Mouse (Mus musculus): ENCODE results near the gene Nipa1. TPM values are rescaled to one million over a fixed set of nuclear protein-coding genes. Genes with fewer than 3 reads are reported as not detected.

Nipa1 gene
- polyA plus RNA-seq, 1 experiment from 2014 or later, result 10.2 TPM

DNA sequence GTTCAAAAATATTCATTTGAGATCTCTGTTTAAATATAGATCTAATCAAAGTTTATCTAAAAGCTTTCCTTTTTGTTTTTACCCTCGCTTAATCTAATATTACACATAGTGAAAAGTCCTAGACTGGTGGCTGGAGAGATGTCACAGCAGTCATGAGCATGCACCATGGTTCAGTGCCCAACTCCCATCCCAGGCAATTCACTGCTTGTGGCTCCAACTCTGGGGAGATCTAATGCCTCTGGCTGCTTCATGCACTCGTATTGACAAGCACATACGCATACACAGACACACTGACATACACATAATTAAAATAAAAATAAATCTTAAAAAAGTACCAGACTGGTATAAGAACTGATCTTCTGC is 24.5 kb upstream of the Nipa1 start:
- Histone ChIP-seq H3K36me3 (ENCODE audit: control insufficient read depth, insufficient read depth, low read length) (no peaks in the 10 kb centered on the region), H3K4me1 (ENCODE audit: control insufficient read depth, insufficient read depth, low read length) (peaks cover 3% of the 10 kb centered on the region; the same call in 1 of the 2 replicates), H3K9me3 (ENCODE audit: control insufficient read depth, low read length) (no peaks in the 10 kb centered on the region), H3K27me3 (ENCODE audit: control insufficient read depth, insufficient read depth, low read length) (no peaks in the 10 kb centered on the region), H3K4me2 (no peak overlapping the region), H3K9ac (ENCODE audit: low read length) (no peak overlapping the region), H3K4me3 (ENCODE audit: low read depth, low read length) (no peak overlapping the region), H3K27ac (ENCODE audit: low read depth, low read length) (no peak overlapping the region)
- DNase-seq (ENCODE audit: low spot score, missing footprints) (no peak), ATAC-seq (ENCODE audit: low FRiP score) (no peak)
- WGBS, result 78% methylated on average over 3 of the region's 3 CpGs

DNA sequence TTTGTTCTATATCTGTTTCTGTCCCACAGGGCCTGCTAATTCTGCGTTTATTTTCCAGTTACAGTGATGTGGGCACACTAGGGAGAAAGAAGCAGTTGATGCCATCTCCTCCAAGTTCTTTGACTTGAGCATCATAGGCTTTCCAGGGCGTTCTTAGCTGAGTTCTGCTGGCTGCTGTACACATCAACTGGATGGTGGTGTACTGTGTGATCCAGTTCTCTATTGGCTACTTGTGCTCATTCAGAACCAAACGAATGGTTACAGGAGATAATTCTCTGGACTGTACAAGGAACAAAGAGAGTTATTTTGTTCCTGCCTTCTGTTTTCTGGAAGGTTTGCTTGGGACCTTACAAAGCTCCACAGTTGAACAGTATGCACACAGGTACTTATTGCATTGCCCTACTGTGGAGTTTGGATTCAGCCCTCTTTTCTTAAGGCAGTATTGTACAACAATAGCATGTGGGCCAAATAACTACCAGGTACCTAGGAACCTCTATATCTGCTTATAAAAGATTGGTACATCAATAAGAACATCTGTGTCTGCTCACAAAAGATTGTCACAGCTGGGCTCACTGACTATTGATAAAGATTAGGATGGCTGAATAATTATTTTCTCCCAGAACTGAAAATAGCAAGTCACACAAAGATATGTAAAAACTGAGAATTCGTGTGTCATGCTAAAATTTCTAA is 24.0 kb upstream of the Nipa1 start:
- Histone ChIP-seq H3K4me3 (ENCODE audit: low read depth, low read length) (no peak overlapping the region), H3K9me3 (ENCODE audit: control insufficient read depth, low read length) (no peaks in the 10 kb centered on the region), H3K4me2 (no peak overlapping the region), H3K4me1 (ENCODE audit: control insufficient read depth, insufficient read depth, low read length) (no peaks in the 10 kb centered on the region), H3K9ac (ENCODE audit: low read length) (no peak overlapping the region), H3K27ac (ENCODE audit: low read depth, low read length) (no peak overlapping the region), H3K27me3 (ENCODE audit: control insufficient read depth, insufficient read depth, low read length) (no peaks in the 10 kb centered on the region), H3K36me3 (ENCODE audit: control insufficient read depth, insufficient read depth, low read length) (no peaks in the 10 kb centered on the region)
- ATAC-seq (ENCODE audit: low FRiP score) (no peak), DNase-seq (ENCODE audit: low spot score, missing footprints) (no peak)
- 70% methylated on average over 4 of the region's 4 CpGs for WGBS

DNA sequence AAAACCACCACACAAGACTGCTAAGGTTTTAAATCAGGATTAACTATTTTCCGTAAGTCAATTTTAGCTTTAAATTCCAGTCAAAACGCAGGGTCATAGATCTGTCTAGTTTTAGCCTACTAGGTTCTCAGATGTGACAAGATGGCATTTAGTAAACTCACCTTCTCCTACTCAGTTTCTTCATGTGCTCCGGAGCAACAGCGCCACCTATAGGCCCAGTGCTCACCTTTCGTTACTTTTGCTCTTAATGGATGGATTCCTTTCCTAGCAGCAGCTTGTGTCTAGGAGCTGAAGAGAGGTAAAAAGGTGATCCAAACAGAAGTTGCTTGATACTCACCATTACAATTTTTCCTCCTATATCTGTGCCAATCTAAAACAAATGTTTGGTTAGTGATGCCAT is 22.6 kb upstream of the Nipa1 start:
- Histone ChIP-seq H3K4me3 (ENCODE audit: low read depth, low read length) (no peak overlapping the region), H3K4me2 (no peak overlapping the region), H3K4me1 (ENCODE audit: control insufficient read depth, insufficient read depth, low read length) (no peaks in the 10 kb centered on the region), H3K9me3 (ENCODE audit: control insufficient read depth, low read length) (no peaks in the 10 kb centered on the region), H3K27me3 (ENCODE audit: control insufficient read depth, insufficient read depth, low read length) (no peaks in the 10 kb centered on the region), H3K36me3 (ENCODE audit: control insufficient read depth, insufficient read depth, low read length) (no peaks in the 10 kb centered on the region), H3K9ac (ENCODE audit: low read length) (no peak overlapping the region), H3K27ac (ENCODE audit: low read depth, low read length) (no peak overlapping the region)
- WGBS, result 16% methylated on average over 5 of the region's 5 CpGs
- DNase-seq (ENCODE audit: low spot score, missing footprints) (peak; percentile 94), ATAC-seq (ENCODE audit: low FRiP score) (no peak)

DNA sequence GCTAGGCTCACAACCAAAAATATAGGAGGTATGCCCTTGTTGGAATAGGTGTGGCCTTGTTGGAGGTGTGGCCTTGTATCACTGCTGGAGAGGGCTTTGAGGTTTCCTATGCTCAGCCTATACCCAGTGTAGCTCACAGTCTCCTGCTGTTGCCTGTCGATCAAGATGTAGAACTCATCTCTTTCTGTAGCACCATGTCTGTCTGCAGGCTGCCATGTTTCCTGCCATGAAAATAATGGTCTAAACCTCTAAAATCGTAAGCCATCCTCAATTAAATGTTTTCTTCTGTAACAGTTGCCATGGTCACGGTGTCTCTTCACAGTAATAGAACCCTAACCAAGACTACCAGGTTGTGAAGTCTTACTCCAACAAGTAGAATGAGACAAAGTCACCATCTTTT is 3.8 kb upstream of the Nipa1 start:
- no peak overlapping the region for H3K4me3 ChIP-seq (ENCODE audit: low read depth, low read length)
- ATAC-seq (ENCODE audit: low FRiP score) (no peak), DNase-seq (ENCODE audit: low spot score, missing footprints) (no peak)
- peaks cover 2% of the 10 kb centered on the region; the same call in 1 of the 2 replicates for H3K4me1 ChIP-seq (ENCODE audit: control insufficient read depth, insufficient read depth, low read length)
- 85% methylated on average over 3 of the region's 3 CpGs for WGBS
- no peaks in the 10 kb centered on the region for H3K36me3 ChIP-seq (ENCODE audit: control insufficient read depth, insufficient read depth, low read length)
- H3K9me3 ChIP-seq (ENCODE audit: control insufficient read depth, low read length), result no peaks in the 10 kb centered on the region
- no peak overlapping the region for H3K27ac ChIP-seq (ENCODE audit: low read depth, low read length)
- no peak overlapping the region for H3K4me2 ChIP-seq
- H3K9ac ChIP-seq (ENCODE audit: low read length), result no peak overlapping the region
- no peaks in the 10 kb centered on the region for H3K27me3 ChIP-seq (ENCODE audit: control insufficient read depth, insufficient read depth, low read length)

DNA sequence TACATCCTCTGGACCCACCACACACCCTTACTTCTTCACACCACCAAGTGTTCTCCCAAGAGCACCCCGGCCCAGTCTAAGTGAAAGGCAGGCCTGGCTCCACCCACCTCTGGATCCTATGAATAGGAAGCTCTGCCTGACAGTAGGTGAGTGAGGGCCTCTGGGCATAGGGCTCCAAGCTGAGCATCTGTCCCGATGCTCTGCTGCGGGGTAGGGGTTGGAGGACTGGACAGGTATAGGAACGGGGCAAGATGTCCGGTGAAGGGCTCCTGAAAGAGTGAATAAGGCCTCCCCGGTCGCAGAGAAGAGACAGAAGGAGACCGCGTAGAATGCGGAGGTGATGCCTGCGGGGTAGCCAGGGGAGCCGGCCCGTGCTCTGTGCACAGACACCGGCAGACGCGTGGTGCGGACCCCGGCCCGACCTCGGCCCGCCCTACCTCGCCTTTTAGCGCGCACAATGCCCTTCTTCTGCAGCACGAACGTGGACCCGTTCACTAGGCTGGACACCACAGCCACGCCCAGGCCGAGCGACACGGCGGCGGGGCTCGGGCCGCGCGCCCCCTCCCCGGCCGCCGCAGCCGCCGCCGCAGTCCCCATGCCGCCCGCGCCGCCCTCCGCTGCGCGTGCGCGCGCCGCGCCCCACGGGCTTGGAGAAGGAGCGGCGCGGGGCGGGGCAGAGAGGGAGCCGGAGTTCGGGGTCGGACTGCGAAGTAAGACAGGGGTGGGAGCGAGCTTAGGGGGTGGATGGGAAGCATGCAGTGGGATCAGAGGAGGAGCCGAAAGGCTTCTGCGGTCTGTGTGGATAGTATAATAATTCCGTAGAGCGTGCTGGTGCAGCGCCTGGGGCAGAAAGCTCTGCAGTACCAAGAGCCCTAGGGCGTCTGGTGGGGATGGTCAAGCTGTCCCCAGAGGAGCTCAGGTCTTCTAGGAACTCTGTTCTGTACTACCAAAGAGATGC is 503 bp downstream of the Nipa1 start:
- Histone ChIP-seq H3K4me3 (ENCODE audit: low read depth, low read length) (peak overlapping the region; percentile 58), H3K9ac (ENCODE audit: low read length) (peak overlapping the region; percentile 76), H3K4me1 (ENCODE audit: control insufficient read depth, insufficient read depth, low read length) (peaks cover 2% of the 10 kb centered on the region; the same call in 1 of the 2 replicates), H3K36me3 (ENCODE audit: control insufficient read depth, insufficient read depth, low read length) (no peaks in the 10 kb centered on the region), H3K27ac (ENCODE audit: low read depth, low read length) (peak overlapping the region; percentile 53; the same call in 1 of the 2 replicates), H3K27me3 (ENCODE audit: control insufficient read depth, insufficient read depth, low read length) (no peaks in the 10 kb centered on the region), H3K9me3 (ENCODE audit: control insufficient read depth, low read length) (no peaks in the 10 kb centered on the region), H3K4me2 (peak overlapping the region; percentile 77)
- DNase-seq (ENCODE audit: low spot score, missing footprints), result peak; percentile 97
- under 1% methylated on average over 65 of the region's 71 CpGs for WGBS
- ATAC-seq (ENCODE audit: low FRiP score), result peak; percentile 95

DNA sequence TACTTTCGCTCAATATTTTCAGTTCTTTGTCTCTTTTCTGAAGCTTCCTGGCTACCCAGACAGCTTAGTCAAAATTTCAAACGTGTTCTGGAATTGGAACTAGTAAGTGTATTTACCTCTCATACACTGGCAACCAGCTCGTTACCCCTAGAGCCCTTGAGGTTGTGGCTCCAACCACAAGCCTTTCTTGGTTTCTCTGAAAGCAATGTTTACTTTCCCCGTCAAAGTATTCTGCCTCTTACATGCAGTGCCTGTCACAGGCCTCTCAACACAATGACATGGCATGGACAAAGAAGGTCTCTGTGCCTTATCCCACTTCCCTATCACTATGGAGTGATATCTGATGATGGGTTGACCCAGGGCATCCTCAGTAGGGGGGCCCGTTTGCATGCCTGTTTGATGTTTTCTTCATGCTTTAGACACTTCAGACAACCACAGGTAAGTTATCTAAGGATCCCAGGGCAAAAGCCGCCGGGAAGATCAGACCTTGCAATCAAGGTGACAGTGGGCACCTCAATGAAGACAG is 1.2 kb downstream of the Nipa1 start:
- Histone ChIP-seq H3K4me3 (ENCODE audit: low read depth, low read length) (peak overlapping the region; percentile 58), H3K4me2 (peak overlapping the region; percentile 77), H3K9ac (ENCODE audit: low read length) (peak overlapping the region; percentile 76; the same call in 1 of the 2 replicates), H3K9me3 (ENCODE audit: control insufficient read depth, low read length) (no peaks in the 10 kb centered on the region), H3K27me3 (ENCODE audit: control insufficient read depth, insufficient read depth, low read length) (no peaks in the 10 kb centered on the region), H3K36me3 (ENCODE audit: control insufficient read depth, insufficient read depth, low read length) (no peaks in the 10 kb centered on the region), H3K4me1 (ENCODE audit: control insufficient read depth, insufficient read depth, low read length) (peaks cover 2% of the 10 kb centered on the region; the same call in 1 of the 2 replicates), H3K27ac (ENCODE audit: low read depth, low read length) (peak overlapping the region; percentile 53; the same call in 1 of the 2 replicates)
- peak; percentile 36 for ATAC-seq (ENCODE audit: low FRiP score)
- WGBS, result 49% methylated on average over 7 of the region's 7 CpGs
- DNase-seq (ENCODE audit: low spot score, missing footprints), result peak; percentile 83

DNA sequence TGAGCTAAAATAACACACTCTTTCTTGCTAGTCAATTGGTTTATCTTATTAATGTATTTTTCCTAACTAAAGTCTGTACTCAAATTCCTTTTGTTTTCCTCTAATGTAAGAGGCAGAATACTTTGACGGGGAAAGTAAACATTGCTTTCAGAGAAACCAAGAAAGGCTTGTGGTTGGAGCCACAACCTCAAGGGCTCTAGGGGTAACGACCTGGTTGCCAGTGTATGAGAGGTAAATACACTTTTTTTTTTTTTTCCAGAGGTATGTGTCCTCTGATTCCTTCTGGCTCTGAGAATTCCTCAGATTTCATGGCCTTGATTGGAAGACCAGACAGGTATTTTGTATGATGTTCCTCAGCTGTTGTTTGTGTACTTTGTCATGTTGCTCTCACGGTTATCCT is 2.0 kb downstream of the Nipa1 start:
- H3K4me3 ChIP-seq (ENCODE audit: low read depth, low read length), result no peak overlapping the region
- H3K4me2 ChIP-seq, result no peak overlapping the region
- H3K4me1 ChIP-seq (ENCODE audit: control insufficient read depth, insufficient read depth, low read length), result peaks cover 2% of the 10 kb centered on the region; the same call in 1 of the 2 replicates
- no peak for DNase-seq (ENCODE audit: low spot score, missing footprints)
- 86% methylated on average over 3 of the region's 3 CpGs for WGBS
- H3K36me3 ChIP-seq (ENCODE audit: control insufficient read depth, insufficient read depth, low read length), result no peaks in the 10 kb centered on the region
- H3K9ac ChIP-seq (ENCODE audit: low read length), result no peak overlapping the region
- no peaks in the 10 kb centered on the region for H3K27me3 ChIP-seq (ENCODE audit: control insufficient read depth, insufficient read depth, low read length)
- no peaks in the 10 kb centered on the region for H3K9me3 ChIP-seq (ENCODE audit: control insufficient read depth, low read length)
- H3K27ac ChIP-seq (ENCODE audit: low read depth, low read length), result no peak overlapping the region
- ATAC-seq (ENCODE audit: low FRiP score), result no peak

DNA sequence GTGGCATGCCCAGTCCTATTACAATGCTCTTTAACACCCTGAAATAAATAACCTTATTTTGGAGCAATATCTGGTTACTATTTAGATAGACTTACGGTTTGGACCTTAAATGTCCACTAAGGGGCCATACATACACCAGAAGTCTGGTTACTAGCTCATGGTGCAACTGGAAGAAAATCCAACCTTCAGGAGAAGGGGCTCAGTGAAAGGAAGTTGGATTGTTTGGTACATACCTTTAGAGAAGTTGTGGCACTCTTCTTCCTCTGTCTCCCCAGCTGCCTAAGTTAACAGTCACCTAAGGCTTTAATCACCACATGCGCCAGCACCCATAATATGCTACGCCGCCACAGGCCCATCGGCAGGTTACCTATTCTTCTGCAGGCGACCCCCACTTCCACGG is 3.9 kb downstream of the Nipa1 start:
- no peak for ATAC-seq (ENCODE audit: low FRiP score)
- WGBS, result 95% methylated on average over 7 of the region's 7 CpGs
- H3K4me3 ChIP-seq (ENCODE audit: low read depth, low read length), result no peak overlapping the region

DNA sequence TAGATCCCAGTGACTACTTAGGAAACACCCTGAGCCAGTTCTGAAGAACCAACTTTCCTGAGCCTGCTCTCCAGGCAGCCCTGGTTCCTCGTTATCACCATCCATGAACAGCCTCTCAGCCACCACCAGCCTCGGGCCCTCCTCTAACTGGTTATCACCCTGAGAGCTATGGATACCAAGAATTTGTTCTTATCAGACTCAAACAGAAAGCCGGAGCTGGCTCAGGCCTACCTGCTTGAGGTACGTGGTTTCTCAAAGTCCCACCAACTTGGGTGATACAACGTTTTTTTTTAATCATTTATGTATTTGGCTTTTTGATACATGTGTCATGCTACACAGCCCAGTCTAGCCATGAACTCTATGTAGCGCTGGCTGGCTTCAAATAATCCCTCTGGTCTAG is 4.6 kb downstream of the Nipa1 start:
- Histone ChIP-seq H3K9me3 (ENCODE audit: control insufficient read depth, low read length) (no peaks in the 10 kb centered on the region), H3K36me3 (ENCODE audit: control insufficient read depth, insufficient read depth, low read length) (no peaks in the 10 kb centered on the region), H3K4me1 (ENCODE audit: control insufficient read depth, insufficient read depth, low read length) (peaks cover 2% of the 10 kb centered on the region; the same call in 1 of the 2 replicates), H3K4me3 (ENCODE audit: low read depth, low read length) (no peak overlapping the region), H3K27ac (ENCODE audit: low read depth, low read length) (no peak overlapping the region), H3K9ac (ENCODE audit: low read length) (no peak overlapping the region), H3K27me3 (ENCODE audit: control insufficient read depth, insufficient read depth, low read length) (no peaks in the 10 kb centered on the region), H3K4me2 (no peak overlapping the region)
- DNase-seq (ENCODE audit: low spot score, missing footprints) (no peak), ATAC-seq (ENCODE audit: low FRiP score) (no peak)
- 89% methylated on average over 6 of the region's 6 CpGs for WGBS

More for the DNA sequence above, 3.9 kb downstream of the Nipa1 start:
- Histone ChIP-seq H3K36me3 (ENCODE audit: control insufficient read depth, insufficient read depth, low read length) (no peaks in the 10 kb centered on the region), H3K4me1 (ENCODE audit: control insufficient read depth, insufficient read depth, low read length) (peaks cover 2% of the 10 kb centered on the region; the same call in 1 of the 2 replicates), H3K27ac (ENCODE audit: low read depth, low read length) (no peak overlapping the region), H3K9me3 (ENCODE audit: control insufficient read depth, low read length) (no peaks in the 10 kb centered on the region), H3K4me2 (no peak overlapping the region), H3K9ac (ENCODE audit: low read length) (no peak overlapping the region), H3K27me3 (ENCODE audit: control insufficient read depth, insufficient read depth, low read length) (no peaks in the 10 kb centered on the region)
- DNase-seq (ENCODE audit: low spot score, missing footprints), result no peak
